Mouse (Mus musculus) midbrain, embryonic 16.5 days (tissue): ENCODE results near the gene Fam102b. TPM values are rescaled to one million over a fixed set of nuclear protein-coding genes. Genes with fewer than 3 reads are reported as not detected.

Experiments
- microRNA-seq: library from miRNA; unstranded; fragments of <30 nt; microRNA quantifications from one replicate; pipeline ENCODE4, GENCODE M21; 2017
- polyA plus RNA-seq: library from polyadenylated mRNA; unstranded; fragments of >200 nt; fragmentation: Nextera tagmentation; extraction: Ambion mirVana; gene quantifications from 2 replicates; pipeline ENCODE4 v1.2.1, GENCODE M21; 2015

Fam102b gene
- polyA plus RNA-seq, 1 experiment from 2014 or later, result 14.1 TPM

Small RNA genes lying within 50 kb of the gene (microRNA-seq; reads per million reads assigned to microRNA genes)
- not detected for gene Gm44384

Other genes with a start within 250 kb of the Fam102b start
- 16.2 and 16.9 TPM in 2 replicates for gene Stxbp3, start 187.1 kb downstream of the Fam102b start, polyA plus RNA-seq
- 0.08 TPM in 1 of 2 replicates, not detected in the other for gene Fndc7, start 137.6 kb downstream of the Fam102b start, polyA plus RNA-seq
- 54.2 and 56.8 TPM in 2 replicates for gene Prpf38b, start 115.9 kb downstream of the Fam102b start, polyA plus RNA-seq
- gene Henmt1, start 87.7 kb downstream of the Fam102b start, polyA plus RNA-seq, result 2.9 and 3.0 TPM in 2 replicates
- 0.80 TPM in 1 of 2 replicates, not detected in the other for gene Gm9857, start 87.2 kb downstream of the Fam102b start, polyA plus RNA-seq
- not detected in 2 replicates for gene Slc25a54, start 52.9 kb upstream of the Fam102b start, polyA plus RNA-seq
- 4.3 and 5.2 TPM in 2 replicates for gene Slc25a24, start 95.5 kb upstream of the Fam102b start, polyA plus RNA-seq